Mouse (Mus musculus) liver, adult 10 weeks (tissue): ENCODE data around the gene Cdkn3. TPM values are rescaled to one million over a fixed set of nuclear protein-coding genes. Genes with fewer than 3 reads are reported as not detected.

Experiments used
- polyA plus RNA-seq: library from polyadenylated mRNA; stranded (reverse); fragments of 350-450 nt; fragmentation: Illumina TruSeq; extraction: RNeasy Lipid Tissue Mini Kit (QIAGEN cat#74804); gene quantifications from one replicate; pipeline ENCODE4 v1.2.3, GENCODE M21; 2014; ENCODE audit warnings: low read depth, low replicate concordance

Gene Cdkn3
- polyA plus RNA-seq = not detected

GRCm38 (mm10) chr14:46760355-46761029 lies at the start of gene Cdkn3:
Cdkn3 (plus strand) TSS chr14:46760541.

DNA sequence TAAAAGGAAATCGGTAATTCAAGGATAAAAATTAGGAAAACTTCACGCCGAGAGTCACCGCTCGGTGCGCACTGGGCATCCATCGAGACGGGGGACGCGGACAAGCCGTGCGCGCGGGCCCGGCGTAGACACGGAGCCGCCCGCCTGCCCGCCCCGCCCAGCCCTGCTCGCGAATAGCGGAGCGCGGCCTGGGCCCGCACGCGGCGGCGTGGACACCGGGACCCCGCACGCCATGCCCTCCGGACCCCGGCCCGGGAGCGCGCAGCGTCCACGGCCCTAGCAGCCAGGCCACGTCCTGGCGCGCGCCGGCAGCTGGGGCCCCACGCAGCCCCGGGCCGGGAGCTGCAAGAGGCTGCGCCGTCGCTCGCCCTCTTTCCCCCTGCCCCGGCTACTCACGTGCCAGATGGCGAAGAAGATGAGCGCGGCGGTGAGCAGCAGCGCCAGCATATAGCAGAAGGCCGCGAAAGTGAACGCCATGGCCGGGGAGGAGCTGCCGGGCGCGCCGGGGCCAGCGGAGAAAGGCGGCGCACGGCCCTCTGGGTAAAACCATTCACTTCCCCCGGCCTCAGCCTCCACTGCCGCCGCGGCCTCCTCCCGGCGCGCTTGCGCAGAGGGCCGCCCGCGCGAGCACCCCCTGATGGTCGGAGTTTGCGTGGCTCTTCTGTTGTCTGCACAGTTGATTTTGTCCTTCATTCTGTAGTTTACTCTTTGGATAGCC lies 27.6 kb downstream of the Cdkn3 start, which contains the start of gene Cnih1:
TSS of gene Cnih1 (minus strand) at position 625 of the 718 bp plus-strand sequence.

Other genes starting within 250 kb of the Cdkn3 start
- gene Cnih1, start 27.9 kb downstream of the Cdkn3 start, polyA plus RNA-seq = 174 TPM
- gene Gmfb, start 61.7 kb downstream of the Cdkn3 start, polyA plus RNA-seq = 65.0 TPM
- gene Cgrrf1, start 71.6 kb downstream of the Cdkn3 start, polyA plus RNA-seq = 38.3 TPM
- 0.85 TPM for gene Samd4, start 122.3 kb downstream of the Cdkn3 start, polyA plus RNA-seq